Mouse (Mus musculus) heart, embryonic 16.5 days (tissue): ENCODE measurements around the gene Nceh1. TPM values are rescaled to one million over a fixed set of nuclear protein-coding genes. Genes with fewer than 3 reads are reported as not detected.

ENCODE experiments used
- ATAC-seq: fragments of 200-750 bp; cut with Nextera tagmentation; replicated peaks from 2 replicates; pipeline ENCODE4 v1.8.0; 2017; ENCODE audit warnings: moderate number of reproducible peaks; ENCODE audit not compliant: insufficient read depth, low FRiP score; ENCODE audit errors: extremely low read depth
- H3K27ac ChIP-seq: fragments of 300-500 bp; sonication (generic); 2 replicates; pipeline ENCODE4 v1.5.1; 2014; ENCODE audit warnings: mild to moderate bottlenecking, low read length, control low read depth, moderate library complexity
- H3K27me3 ChIP-seq: fragments of 300-500 bp; sonication (generic); 2 replicates; pipeline ENCODE4 v1.6.1; 2014; ENCODE audit warnings: low read length, mixed read lengths; ENCODE audit not compliant: control insufficient read depth, insufficient read depth
- H3K36me3 ChIP-seq: fragments of 300-500 bp; sonication (generic); 2 replicates; pipeline ENCODE4 v1.6.1; 2014; ENCODE audit not compliant: control insufficient read depth, insufficient read depth
- H3K4me1 ChIP-seq: fragments of 300-500 bp; sonication (generic); 2 replicates; pipeline ENCODE4 v1.6.1; 2014; ENCODE audit warnings: low read length, mixed read lengths; ENCODE audit not compliant: control insufficient read depth, insufficient read depth
- H3K4me2 ChIP-seq: fragments of 300-500 bp; sonication (generic); 2 replicates; pipeline ENCODE4 v1.6.1; 2014; ENCODE audit warnings: low read depth, mild to moderate bottlenecking, control low read depth, low read length
- H3K4me3 ChIP-seq: fragments of 300-500 bp; sonication (generic); 2 replicates; pipeline ENCODE4 v1.5.1; 2014; ENCODE audit warnings: mild to moderate bottlenecking, control low read depth, low read length
- H3K9ac ChIP-seq: fragments of 300-500 bp; sonication (generic); 2 replicates; pipeline ENCODE4 v1.6.1; 2014; ENCODE audit warnings: low read length, control low read depth
- H3K9me3 ChIP-seq: fragments of 300-500 bp; sonication (generic); replicated peaks from 2 replicates; pipeline ENCODE4 v1.6.1; 2016; ENCODE audit warnings: low read length; ENCODE audit not compliant: control insufficient read depth
- WGBS: fragments of 180-500 bp; shearing (Covaris S2); extraction: QIAGEN DNeasy Blood & Tissue Kit; methylation state at CpG from one replicate; pipeline ENCODE4 v1.1.7; 2014; 5-methylcytosine and 5-hydroxymethylcytosine counted together
- polyA plus RNA-seq: library from polyadenylated mRNA; unstranded; fragments of >200 nt; fragmentation: Nextera tagmentation; extraction: Ambion mirVana; gene quantifications from 2 replicates; pipeline ENCODE4 v1.2.1, GENCODE M21; 2015

The Nceh1 gene
- polyA plus RNA-seq, 1 experiment from 2014 or later = 22.3 TPM

- Histone ChIP-seq H3K4me2 (no peak overlapping the region), H3K9me3 (no peaks in the 10 kb centered on the region), H3K4me3 (no peak overlapping the region), H3K9ac (no peak overlapping the region), H3K4me1 (peaks cover 36% of the 10 kb centered on the region), H3K27me3 (no peaks in the 10 kb centered on the region), H3K36me3 (no peaks in the 10 kb centered on the region), H3K27ac (no peak overlapping the region)
- no peak for ATAC-seq
- 57% methylated on average over 1 of the region's 1 CpGs for WGBS
Observed at GRCm38 (mm10) chr3:27188386-27188785, 5.6 kb downstream of the Nceh1 start.

GRCm38 (mm10) chr3:27189320-27190261, 6.8 kb downstream of the Nceh1 start:
- no peaks in the 10 kb centered on the region for H3K9me3 ChIP-seq
- no peak overlapping the region for H3K4me2 ChIP-seq
- H3K36me3 ChIP-seq = no peaks in the 10 kb centered on the region
- H3K4me1 ChIP-seq = peaks cover 42% of the 10 kb centered on the region
- H3K27ac ChIP-seq = no peak overlapping the region
- no peak overlapping the region for H3K4me3 ChIP-seq
- 52% methylated on average over 14 of the region's 14 CpGs for WGBS
- no peak overlapping the region for H3K9ac ChIP-seq
- no peak for ATAC-seq
- no peaks in the 10 kb centered on the region for H3K27me3 ChIP-seq

- Histone ChIP-seq H3K9me3 (no peaks in the 10 kb centered on the region), H3K27me3 (no peaks in the 10 kb centered on the region), H3K36me3 (no peaks in the 10 kb centered on the region), H3K4me3 (no peak overlapping the region), H3K9ac (no peak overlapping the region), H3K4me1 (peaks cover 42% of the 10 kb centered on the region), H3K27ac (no peak overlapping the region), H3K4me2 (no peak overlapping the region)
- ATAC-seq = no peak
- WGBS = 83% methylated on average over 4 of the region's 4 CpGs
Observed at GRCm38 (mm10) chr3:27190865-27191264, 8.1 kb downstream of the Nceh1 start.

GRCm38 (mm10) chr3:27191856-27192255, 9.1 kb downstream of the Nceh1 start:
- H3K4me3 ChIP-seq = no peak overlapping the region
- ATAC-seq = no peak
- WGBS = 47% methylated on average over 6 of the region's 6 CpGs
- peaks cover 42% of the 10 kb centered on the region for H3K4me1 ChIP-seq
- no peaks in the 10 kb centered on the region for H3K36me3 ChIP-seq
- H3K4me2 ChIP-seq = no peak overlapping the region
- H3K27me3 ChIP-seq = no peaks in the 10 kb centered on the region
- no peaks in the 10 kb centered on the region for H3K9me3 ChIP-seq
- no peak overlapping the region for H3K9ac ChIP-seq
- peak overlapping the region; percentile 83 for H3K27ac ChIP-seq

GRCm38 (mm10) chr3:27193844-27194317, 11.1 kb downstream of the Nceh1 start:
- ATAC-seq = peak; percentile 61
- H3K27ac ChIP-seq = peak overlapping the region; percentile 83
- H3K27me3 ChIP-seq = no peaks in the 10 kb centered on the region
- no peak overlapping the region for H3K4me3 ChIP-seq
- 0 out of 2 replicates have a peak overlapping the region, but pooled peaks have one; percentile 1 for H3K9ac ChIP-seq
- H3K36me3 ChIP-seq = no peaks in the 10 kb centered on the region
- H3K4me2 ChIP-seq = no peak overlapping the region
- H3K4me1 ChIP-seq = peaks cover 44% of the 10 kb centered on the region
- H3K9me3 ChIP-seq = no peaks in the 10 kb centered on the region
- 6% methylated on average over 6 of the region's 6 CpGs for WGBS

- Histone ChIP-seq H3K27ac (no peak overlapping the region), H3K4me3 (no peak overlapping the region), H3K36me3 (no peaks in the 10 kb centered on the region), H3K27me3 (no peaks in the 10 kb centered on the region), H3K9ac (no peak overlapping the region), H3K9me3 (no peaks in the 10 kb centered on the region), H3K4me1 (peaks cover 37% of the 10 kb centered on the region), H3K4me2 (no peak overlapping the region)
- 66% methylated on average over 4 of the region's 4 CpGs for WGBS
- ATAC-seq = no peak
Observed at GRCm38 (mm10) chr3:27195153-27195552, 12.4 kb downstream of the Nceh1 start.

GRCm38 (mm10) chr3:27195573-27196227, 12.9 kb downstream of the Nceh1 start:
- no peak for ATAC-seq
- Histone ChIP-seq H3K27me3 (no peaks in the 10 kb centered on the region), H3K9ac (no peak overlapping the region), H3K27ac (no peak overlapping the region), H3K4me3 (no peak overlapping the region), H3K36me3 (no peaks in the 10 kb centered on the region), H3K9me3 (no peaks in the 10 kb centered on the region), H3K4me1 (peaks cover 35% of the 10 kb centered on the region), H3K4me2 (no peak overlapping the region)
- 88% methylated on average over 8 of the region's 8 CpGs for WGBS

- Histone ChIP-seq H3K27ac (no peak overlapping the region), H3K9me3 (no peaks in the 10 kb centered on the region), H3K27me3 (no peaks in the 10 kb centered on the region), H3K36me3 (no peaks in the 10 kb centered on the region), H3K4me1 (peaks cover 37% of the 10 kb centered on the region), H3K4me3 (no peak overlapping the region), H3K9ac (no peak overlapping the region), H3K4me2 (no peak overlapping the region)
- 72% methylated on average over 1 of the region's 1 CpGs for WGBS
- no peak for ATAC-seq
Observed at GRCm38 (mm10) chr3:27196529-27196928, 13.8 kb downstream of the Nceh1 start.

- peaks cover 30% of the 10 kb centered on the region for H3K4me1 ChIP-seq
- WGBS = 72% methylated on average over 5 of the region's 5 CpGs
- no peak for ATAC-seq
- H3K9ac ChIP-seq = no peak overlapping the region
- no peak overlapping the region for H3K4me2 ChIP-seq
- H3K9me3 ChIP-seq = no peaks in the 10 kb centered on the region
- no peak overlapping the region for H3K27ac ChIP-seq
- no peaks in the 10 kb centered on the region for H3K27me3 ChIP-seq
- H3K4me3 ChIP-seq = no peak overlapping the region
- H3K36me3 ChIP-seq = no peaks in the 10 kb centered on the region
Observed at GRCm38 (mm10) chr3:27197816-27198215, 15.1 kb downstream of the Nceh1 start.
